Mouse (Mus musculus) ES-CJ7 (cell line): Measurements from ENCODE around the gene Cpxm2.

ENCODE experiments used
- DNase-seq: peaks from one replicate; pipeline ENCODE4 v3.0.0; 2011; ENCODE audit warnings: low read depth, low spot score

Cpxm2 gene

GRCm38 (mm10) chr7:132145227-132145800, 9.2 kb downstream of the Cpxm2 start:
- no peak for DNase-seq

DNA sequence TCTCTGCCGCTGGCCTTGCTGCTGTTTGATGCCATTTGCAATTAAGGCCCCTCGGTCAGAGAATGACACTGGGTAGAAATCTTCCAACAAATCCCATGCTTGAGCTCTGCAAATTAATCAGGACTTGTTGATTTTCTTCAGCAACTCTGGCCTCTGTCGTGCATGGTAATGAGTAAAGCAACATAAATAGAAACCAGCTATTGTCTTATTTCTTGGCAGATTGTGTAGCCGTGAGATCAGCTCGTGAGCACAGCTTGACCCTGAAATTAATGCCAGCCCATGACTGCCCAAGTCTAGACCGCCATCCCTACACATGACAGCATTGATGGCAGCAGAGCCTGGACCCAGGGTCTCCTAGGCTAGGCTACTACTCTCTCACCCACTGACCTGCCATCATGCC, 25.9 kb downstream of the Cpxm2 start:
- no peak for DNase-seq

- DNase-seq: no peak
Observed at GRCm38 (mm10) chr7:132124948-132125347, 29.6 kb downstream of the Cpxm2 start.

DNA sequence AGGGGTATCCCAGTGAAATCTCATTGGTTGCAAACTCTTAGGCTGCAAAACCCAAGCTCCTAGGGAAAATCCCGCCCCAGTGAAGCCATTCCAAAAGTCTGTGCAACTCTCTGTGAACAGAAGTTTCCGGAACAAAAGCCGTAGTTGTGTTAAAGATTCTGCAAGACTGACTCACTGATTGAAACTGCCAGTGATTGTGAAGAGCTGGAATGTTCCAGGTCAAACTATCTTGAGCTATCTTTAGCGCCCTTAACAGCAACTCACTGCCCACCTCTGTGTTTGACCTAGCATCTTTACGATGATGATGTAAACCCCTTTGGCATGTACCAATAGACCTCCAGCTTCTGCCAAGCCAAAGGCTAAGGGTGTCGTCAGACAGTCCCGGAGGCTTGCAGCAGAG, 31.3 kb downstream of the Cpxm2 start:
- no peak for DNase-seq

DNA sequence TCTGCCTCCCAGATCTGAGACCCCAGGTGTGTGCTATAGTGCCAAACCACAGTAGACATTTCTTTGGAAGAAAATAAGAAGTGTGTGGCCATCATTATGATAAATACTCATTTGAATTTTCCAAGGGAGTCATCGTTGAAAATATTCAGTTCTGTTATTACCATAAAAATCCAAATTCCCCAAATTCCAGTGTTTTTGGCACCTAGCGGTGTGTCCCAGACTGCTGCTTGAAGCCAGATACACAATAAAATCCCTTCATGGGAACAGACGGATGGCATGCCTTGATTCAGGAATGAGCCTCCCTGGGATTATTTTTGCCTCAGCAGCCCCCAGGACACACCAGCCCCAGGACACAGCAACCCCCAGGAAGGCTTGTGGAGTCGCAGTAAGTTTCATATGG, 34.7 kb downstream of the Cpxm2 start:
- no peak for DNase-seq

GRCm38 (mm10) chr7:132111770-132112169, 42.8 kb downstream of the Cpxm2 start:
- no peak for DNase-seq

- no peak for DNase-seq
Observed at GRCm38 (mm10) chr7:132110308-132110707, 44.2 kb downstream of the Cpxm2 start.

- no peak for DNase-seq
Observed at GRCm38 (mm10) chr7:132106891-132107290, 47.6 kb downstream of the Cpxm2 start.

DNA sequence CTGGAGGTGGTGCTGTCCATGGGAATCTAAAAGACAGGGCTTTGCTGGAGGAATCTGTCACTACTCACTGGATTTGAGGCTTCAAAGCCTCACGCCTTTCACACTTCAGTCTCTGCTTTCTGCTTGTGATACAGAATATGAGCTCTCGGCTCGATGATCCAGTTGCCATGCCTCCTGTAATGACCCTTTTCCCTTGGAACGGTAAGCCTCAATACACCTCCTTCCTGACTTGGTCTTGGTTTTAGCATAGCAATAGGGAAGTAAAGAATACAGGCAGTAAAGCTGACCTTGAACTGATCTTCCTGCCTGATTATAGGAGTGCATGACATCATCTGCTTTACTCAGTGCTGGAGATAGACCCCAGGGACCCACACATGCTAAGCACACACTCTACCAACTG, 49.2 kb downstream of the Cpxm2 start:
- peak; percentile 8 for DNase-seq

GRCm38 (mm10) chr7:132098441-132098840, 56.1 kb downstream of the Cpxm2 start:
- no peak for DNase-seq

DNA sequence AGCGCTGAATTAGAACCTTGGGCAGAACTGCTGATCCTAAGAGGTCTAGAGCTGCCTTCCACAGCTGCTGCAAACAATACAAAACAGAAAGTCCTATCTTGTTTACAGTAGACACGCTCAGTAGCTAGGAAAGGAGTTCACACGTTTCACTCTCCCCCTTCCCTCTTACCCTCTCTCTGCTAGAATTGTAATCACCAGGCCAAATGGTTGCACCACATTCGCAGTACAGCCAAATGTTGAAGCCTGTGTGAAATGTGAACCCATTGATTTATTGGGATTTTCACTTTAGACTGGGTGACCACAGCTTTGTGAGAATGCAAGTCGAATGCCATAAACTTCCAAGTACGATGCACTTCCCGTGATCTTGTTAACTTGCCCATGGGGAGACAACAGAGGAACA, 59.9 kb downstream of the Cpxm2 start:
- DNase-seq: no peak

DNA sequence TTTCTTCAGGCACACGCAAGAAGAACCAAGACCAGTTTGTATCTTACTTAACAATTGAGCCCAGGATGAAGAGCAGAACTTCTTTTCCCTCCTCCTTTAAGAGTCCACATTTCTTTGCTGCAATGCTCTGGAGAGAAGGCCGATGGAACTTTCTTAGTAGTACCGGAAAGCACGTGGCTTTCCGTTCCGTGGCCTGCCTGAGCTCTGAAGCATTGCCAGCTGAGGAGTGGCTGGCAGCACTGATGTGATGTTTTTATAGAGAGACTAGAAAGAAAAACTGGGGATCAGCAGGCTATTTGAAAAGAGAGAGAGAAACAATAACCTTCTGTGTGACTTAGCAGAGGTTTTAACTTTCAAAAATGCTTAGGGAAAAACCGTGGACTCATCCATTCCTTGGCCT, 63.0 kb downstream of the Cpxm2 start:
- no peak for DNase-seq

- no peak for DNase-seq
Observed at GRCm38 (mm10) chr7:132088606-132089005, 65.9 kb downstream of the Cpxm2 start.

GRCm38 (mm10) chr7:132088181-132088580, 66.4 kb downstream of the Cpxm2 start:
- no peak for DNase-seq

- DNase-seq: no peak
Observed at GRCm38 (mm10) chr7:132075825-132076224, 78.7 kb downstream of the Cpxm2 start.

DNA sequence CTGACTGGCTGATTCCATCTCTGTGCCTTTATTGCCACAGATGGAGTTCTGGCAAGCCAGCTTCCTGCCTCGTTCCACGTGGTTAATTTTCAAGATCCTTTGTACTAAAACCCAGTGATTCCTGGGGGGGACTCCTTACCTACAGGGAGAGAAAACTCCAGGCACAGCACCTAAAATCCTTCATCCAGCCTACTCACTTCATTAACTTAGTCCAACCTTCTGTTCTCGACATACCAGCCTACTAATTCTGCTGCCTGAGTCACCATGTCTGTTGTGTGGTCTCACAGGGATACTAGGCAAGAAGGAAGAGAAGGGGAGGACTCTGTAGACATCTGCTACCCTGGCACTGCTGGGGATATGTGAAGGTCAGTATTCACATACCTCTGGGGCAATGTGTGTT, 80.0 kb downstream of the Cpxm2 start:
- DNase-seq: no peak

GRCm38 (mm10) chr7:132070877-132071625, 83.5 kb downstream of the Cpxm2 start:
- no peak for DNase-seq

DNA sequence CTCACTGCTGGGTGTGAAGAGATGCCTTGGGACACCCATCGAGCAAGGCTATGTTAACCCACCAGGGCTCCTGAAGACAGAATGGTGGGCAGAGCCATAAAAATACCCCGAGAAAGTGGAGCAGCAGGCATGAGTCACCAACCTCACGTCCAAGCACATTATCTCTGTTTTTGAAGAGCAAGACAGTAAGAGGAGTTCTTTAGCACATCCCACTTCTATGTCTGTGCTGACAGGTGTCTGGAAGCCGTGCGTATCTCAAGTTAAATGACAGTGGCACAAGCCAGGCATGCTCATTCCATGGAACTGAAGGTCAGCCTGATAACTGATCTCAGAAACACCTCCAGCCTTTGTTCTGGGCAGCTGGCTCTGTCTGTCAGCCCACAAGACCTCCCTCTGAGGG, 86.6 kb downstream of the Cpxm2 start:
- no peak for DNase-seq

GRCm38 (mm10) chr7:132067511-132067910, 87.0 kb downstream of the Cpxm2 start:
- DNase-seq: no peak

GRCm38 (mm10) chr7:132060116-132060515, 94.4 kb downstream of the Cpxm2 start:
- DNase-seq: no peak

- no peak for DNase-seq
Observed at GRCm38 (mm10) chr7:132056565-132056964, 98.0 kb downstream of the Cpxm2 start.

- no peak for DNase-seq
Observed at GRCm38 (mm10) chr7:132046662-132047061, 107.9 kb downstream of the Cpxm2 start.

DNA sequence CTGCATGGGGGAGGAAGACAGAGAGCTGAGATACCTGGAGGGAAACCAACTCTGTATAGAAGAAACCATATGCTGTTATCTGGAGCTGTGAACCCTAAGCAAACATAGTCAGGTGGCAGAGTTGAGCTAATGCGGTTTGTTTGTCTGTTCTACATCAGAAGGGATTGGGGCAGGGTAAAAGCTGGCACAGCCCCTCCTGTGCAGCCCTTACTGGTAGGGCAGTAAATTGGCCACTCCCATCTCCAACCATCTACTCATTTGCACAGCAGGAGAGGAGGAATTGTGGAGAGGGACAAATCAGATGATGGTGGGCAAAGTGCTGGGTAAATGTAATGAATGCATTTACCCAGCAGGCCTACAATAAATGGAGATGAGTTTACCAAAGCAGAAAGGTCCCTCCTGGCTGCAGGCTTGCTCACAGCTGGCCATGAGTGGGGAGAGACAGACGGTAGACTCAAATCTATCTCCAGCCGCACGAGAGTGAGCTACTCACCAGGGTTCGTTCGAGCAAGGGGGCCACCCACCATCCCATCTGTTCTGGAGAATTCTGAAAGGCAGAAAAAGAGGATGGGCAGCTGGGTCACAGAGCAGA, 122.5 kb downstream of the Cpxm2 start:
- DNase-seq: no peak
